Mouse (Mus musculus) spleen, postnatal 4 days (tissue): ENCODE measurements around the gene Rhcg.

ENCODE experiments used
- DNase-seq, 2 experiments: peaks; one replicate each; pipeline ENCODE4 v3.0.0; 2022; ENCODE audit warnings: low spot score in 2 of 2

Gene Rhcg

GRCm38 (mm10) chr7:79602006-79602405 is 15.5 kb downstream of the Rhcg start:
- DNase-seq = no peak

- no peak for DNase-seq
Observed at GRCm38 (mm10) chr7:79600122-79600521, 17.3 kb downstream of the Rhcg start.

GRCm38 (mm10) chr7:79594854-79595253 is 22.6 kb downstream of the Rhcg start:
- DNase-seq = peak; percentile 26 to 78

- no peak for DNase-seq
Observed at GRCm38 (mm10) chr7:79591812-79592731, 25.4 kb downstream of the Rhcg start.

GRCm38 (mm10) chr7:79590560-79591110 is 26.8 kb downstream of the Rhcg start:
- DNase-seq = no peak

GRCm38 (mm10) chr7:79589763-79590559 is 27.5 kb downstream of the Rhcg start:
- no peak for DNase-seq

GRCm38 (mm10) chr7:79588284-79588683 is 29.2 kb downstream of the Rhcg start:
- no peak for DNase-seq

GRCm38 (mm10) chr7:79578851-79579241 is 38.6 kb downstream of the Rhcg start:
- peak in 1 of 2 experiments; percentile 58 for DNase-seq

GRCm38 (mm10) chr7:79577931-79578850 is 39.3 kb downstream of the Rhcg start:
- no peak for DNase-seq

GRCm38 (mm10) chr7:79577096-79577874 is 40.2 kb downstream of the Rhcg start:
- no peak for DNase-seq

- DNase-seq = peak; percentile 29 to 79
Observed at GRCm38 (mm10) chr7:79576659-79577058, 40.8 kb downstream of the Rhcg start.

GRCm38 (mm10) chr7:79572191-79572818 is 45.2 kb downstream of the Rhcg start:
- no peak for DNase-seq

- no peak for DNase-seq
Observed at GRCm38 (mm10) chr7:79568937-79569535, 48.4 kb downstream of the Rhcg start.

- no peak for DNase-seq
Observed at GRCm38 (mm10) chr7:79568212-79568611, 49.2 kb downstream of the Rhcg start.

GRCm38 (mm10) chr7:79563675-79564074 is 53.8 kb downstream of the Rhcg start:
- DNase-seq = no peak

GRCm38 (mm10) chr7:79562385-79562784 is 55.1 kb downstream of the Rhcg start:
- no peak for DNase-seq

- DNase-seq = no peak
Observed at GRCm38 (mm10) chr7:79558698-79559097, 58.8 kb downstream of the Rhcg start.

GRCm38 (mm10) chr7:79557728-79558221 is 59.7 kb downstream of the Rhcg start:
- no peak for DNase-seq

GRCm38 (mm10) chr7:79555368-79556034 is 62.0 kb downstream of the Rhcg start:
- DNase-seq = no peak
